Mouse (Mus musculus) ZHBTc4 (cell line): ENCODE data around the gene Rnf130.

Experiments used
- DNase-seq: peaks from one replicate; pipeline ENCODE4 v3.0.0-alpha.2; 2011; ENCODE audit warnings: low read depth, low spot score

Gene Rnf130

DNA sequence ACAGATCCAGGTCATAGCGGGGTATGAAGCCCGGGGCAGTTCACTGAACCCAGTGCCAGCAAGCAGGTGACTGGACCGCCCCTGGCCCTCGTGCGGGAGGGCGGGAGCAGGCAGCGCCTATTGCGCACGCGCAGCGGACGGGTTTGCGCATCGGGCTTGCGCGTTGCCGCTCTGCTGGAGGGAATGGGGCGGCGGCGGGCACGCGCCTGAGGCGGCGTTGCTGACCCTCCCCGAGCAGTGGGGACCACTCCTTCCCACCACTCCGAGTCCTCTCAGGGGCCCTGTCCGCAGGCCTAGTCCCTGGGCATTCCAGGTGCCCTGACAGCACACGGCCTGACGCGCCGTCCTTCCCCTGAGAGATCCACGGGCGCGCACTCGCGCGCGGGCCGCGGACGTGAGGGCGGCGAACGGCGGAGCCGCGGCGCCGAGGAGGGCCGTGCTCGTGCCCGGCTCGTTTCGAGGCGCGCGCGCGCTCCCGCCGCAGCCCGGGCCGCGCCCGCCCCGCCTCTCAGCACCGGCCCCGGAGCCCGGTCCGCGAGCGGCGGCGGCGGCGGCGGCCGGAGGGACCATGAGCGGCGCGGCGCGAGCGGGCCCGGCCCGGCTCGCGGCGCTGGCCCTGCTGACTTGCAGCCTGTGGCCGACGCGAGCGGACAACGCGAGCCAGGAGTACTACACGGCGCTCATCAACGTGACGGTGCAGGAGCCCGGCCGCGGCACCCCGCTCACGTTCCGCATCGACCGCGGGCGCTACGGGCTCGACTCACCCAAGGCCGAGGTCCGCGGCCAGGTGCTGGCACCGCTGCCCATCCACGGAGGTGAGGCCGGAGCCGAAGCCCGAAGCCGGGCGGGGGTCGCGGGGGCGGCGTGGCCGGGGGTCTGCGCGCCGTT lies at the start of gene Rnf130:
Rnf130 (plus strand) TSS at position 514 of the 888 bp plus-strand sequence.
- DNase-seq, result peak; percentile 95

DNA sequence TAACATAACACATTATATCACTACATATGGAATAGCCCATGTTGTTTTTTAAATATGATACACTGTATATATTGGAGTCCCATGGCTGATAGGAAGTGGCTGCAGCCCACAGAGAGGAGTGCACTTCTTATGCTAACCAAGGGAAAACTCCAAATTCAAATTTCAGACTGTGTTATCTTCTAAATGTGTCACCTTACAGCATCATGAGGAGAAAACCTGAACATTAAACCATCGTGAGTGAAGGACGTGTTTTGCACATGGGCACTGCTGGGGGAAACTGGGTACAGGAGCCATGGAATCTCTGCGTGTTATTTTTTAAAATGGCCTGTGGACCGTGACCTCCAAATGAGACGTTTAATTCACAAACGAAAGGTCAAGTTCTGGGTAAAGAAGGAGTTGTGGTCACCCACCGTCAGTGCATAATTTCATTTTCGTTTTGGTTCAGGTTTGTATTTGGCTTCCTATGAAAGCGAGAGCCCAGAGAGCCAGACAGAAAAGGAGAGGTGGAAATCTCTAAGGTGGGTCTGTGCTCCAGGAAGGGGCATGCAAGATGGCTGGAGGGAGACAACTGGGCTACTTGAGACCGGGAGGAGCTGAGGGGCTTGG lies 47.1 kb upstream of the Rnf130 start:
- no peak for DNase-seq

DNA sequence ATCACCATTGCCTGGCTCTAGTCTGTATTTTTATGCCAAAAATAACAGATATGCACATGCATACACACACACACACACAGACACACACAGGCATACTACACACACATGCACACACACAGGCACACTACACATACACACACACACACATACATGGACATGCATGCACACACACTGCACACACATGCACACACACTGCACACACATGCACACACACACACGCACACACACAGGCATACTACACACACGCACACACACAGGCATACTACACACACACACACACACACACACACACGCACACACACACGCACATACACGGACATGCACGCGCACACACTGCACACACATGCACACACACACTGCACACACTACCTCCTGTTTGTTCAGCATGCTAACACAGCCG lies 46.2 kb upstream of the Rnf130 start:
- no peak for DNase-seq

DNA sequence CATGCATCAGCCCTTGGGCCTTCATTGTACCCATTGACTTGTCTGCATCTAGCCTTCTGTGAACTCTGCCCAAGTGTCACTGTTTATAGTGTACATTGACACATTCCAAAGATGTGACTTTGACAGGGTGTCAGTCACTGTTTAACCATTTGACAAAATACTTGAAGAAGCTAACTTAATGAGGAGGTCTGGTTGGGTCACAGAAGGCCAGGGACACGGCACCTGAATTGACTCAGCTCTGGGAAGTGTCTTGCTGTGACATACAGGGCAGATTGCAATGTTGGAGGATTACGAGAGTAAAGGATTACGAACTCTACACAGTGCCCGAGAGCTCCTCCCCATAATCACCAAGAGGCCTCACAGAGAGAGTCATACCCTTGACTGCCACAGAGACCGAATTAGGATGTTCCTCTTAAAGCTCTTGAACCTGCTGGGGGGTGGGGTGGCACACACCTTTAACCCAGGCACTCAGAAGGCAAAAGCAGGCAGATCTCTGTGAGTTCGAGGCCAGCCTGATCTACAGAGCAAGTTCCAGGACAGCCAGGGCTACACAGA lies 44.4 kb upstream of the Rnf130 start:
- DNase-seq, result no peak

DNA sequence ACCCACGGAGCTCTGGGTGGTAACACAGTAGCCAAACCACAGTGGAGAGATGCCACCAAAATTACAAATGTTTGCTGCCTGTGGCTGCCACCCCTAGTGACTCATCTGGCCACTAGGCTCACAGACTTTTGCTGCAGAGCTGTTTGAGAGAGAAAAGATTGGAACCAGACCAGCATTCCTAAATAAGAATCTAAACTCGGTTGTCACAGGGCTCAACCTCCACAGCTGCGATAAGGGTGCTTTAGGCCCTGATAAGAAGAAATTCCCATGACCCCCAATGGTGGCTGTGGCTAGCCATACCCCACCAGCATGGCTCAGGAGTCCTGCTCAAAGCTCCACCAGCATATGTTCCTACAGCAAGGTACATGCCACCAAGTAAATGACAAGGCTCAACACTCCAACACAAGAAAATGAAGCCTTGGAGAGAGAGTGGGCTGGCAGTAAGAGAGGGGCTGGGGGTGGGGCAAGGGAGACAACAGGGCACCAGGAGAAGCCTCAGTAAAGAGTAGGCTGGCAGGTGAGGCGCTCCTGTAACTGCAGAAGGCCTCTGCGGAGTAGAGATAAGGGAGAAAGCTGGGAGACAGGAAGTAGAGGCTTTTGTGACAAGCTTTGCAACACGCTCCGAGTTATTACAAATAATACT lies 43.7 kb upstream of the Rnf130 start:
- no peak for DNase-seq

DNA sequence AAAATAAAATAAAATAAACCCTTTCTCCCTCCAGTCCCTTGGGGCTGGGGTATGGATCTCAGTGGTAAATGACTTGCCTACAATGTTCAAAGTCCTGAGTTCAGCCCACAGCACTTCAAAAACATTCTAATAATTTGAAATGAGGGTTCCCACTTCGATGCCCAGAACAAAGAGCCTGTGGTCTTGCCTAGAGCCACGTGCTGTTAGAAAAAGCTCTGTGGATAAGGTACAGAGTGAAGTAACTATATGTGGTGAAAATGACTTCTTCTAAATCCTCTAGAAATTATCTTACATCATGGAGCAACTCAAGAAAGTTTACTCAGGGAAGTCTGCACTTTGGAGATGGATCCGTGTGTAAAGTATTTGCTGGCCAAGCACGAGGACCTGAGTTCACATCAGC lies 43.1 kb upstream of the Rnf130 start:
- no peak for DNase-seq

DNA sequence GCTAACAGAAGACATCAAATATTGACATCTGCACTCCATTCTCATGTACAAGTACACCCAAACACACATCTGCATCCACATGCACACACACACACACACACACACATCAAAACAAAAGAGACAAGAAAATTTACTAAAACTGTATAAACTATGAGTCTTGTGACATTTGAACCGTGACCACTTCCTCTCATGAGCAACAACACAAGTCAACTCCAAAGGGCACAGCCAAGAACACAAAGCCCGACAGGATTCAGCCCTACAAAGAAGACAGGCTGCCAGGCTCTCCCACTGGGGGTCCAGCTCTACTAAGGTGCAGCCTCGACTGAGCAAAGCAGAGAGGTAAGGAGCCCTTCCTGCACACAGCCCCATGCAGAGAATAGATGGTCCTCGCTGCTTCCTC lies 42.3 kb upstream of the Rnf130 start:
- no peak for DNase-seq

DNA sequence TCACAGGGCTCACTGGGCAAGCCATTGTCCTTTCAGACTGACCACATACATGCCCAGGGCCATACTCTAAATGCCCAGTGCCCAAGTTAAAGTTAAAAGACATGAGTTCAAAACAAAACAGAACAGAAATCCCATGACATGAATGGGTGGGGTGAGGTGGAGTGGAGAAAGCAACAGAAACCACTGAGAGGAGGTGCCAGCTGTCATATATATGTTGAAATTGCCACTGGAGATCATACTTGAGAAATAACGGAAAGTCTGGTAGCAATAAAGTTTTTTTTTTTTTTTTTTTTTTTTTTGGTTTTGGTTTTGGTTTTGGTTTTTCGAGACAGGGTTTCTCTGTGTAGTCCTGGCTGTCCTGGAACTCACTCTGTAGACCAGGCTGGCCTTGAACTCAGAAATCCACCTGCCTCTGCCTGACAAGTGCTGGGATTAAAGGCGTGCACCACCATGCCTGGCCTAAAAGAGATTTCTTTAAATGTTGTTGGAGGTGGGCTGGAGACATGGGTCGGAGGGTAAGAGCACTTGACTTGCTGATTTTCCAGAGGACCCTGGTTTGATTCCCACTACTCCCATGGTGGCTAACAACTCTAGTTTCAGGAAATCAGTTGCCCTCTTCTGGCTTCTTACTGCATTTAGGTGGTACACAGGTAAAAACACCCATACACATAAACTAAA lies 41.1 kb upstream of the Rnf130 start:
- DNase-seq, result no peak

DNA sequence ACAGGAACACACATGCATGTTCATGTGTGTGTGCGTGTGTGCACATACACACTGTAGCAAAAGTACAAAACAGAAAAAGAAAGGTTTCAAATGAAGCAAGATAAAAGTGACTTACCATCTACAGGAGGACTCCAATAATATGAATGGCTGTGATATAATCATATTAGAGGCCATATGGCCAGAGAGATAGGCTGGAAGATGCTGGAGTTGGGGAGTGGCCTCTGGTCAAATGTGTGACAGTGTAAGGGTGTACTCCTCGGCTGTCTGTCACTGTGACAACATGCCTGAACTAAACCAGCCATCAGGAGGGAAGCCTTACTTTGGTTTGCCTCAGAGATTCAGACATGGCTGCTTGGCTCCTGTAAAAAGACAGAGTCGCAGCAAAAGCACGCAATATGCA lies 40.1 kb upstream of the Rnf130 start:
- no peak for DNase-seq

DNA sequence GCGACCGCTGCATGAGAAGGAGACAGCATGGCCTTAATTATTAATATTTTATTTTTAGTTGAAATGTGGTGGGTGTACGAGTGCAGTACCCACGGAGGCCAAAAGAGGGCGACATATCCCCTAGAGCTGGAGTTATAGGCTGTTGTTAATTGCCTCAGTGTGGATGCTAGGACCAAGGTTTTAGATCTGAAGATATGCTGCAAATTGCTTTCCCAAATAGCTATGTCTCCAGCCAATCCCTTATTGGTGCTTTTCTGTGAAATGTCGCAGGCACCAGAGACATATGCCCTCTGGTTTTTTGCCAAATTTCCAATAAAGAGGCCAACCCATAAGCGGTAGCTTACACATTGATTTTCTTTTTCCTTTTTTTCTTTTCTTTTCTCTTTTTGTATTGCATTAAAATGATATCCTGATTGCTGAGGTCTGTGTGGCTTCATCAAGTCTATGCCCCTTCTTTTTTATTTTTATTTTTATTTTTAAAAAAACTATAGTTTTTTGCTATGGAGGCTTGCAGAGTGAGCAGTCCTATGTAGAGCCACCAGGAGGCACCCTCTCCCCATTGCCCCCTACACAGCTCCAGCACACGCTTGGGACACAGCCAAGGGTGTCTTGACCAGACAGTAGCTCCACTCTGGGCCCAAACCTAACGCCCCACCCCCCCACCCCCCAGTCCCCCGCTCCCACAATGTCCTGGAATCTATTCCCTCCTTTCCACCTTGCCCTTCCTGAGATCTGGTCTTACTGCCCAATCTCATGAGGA lies 38.7 kb upstream of the Rnf130 start:
- DNase-seq, result peak; percentile 77

DNA sequence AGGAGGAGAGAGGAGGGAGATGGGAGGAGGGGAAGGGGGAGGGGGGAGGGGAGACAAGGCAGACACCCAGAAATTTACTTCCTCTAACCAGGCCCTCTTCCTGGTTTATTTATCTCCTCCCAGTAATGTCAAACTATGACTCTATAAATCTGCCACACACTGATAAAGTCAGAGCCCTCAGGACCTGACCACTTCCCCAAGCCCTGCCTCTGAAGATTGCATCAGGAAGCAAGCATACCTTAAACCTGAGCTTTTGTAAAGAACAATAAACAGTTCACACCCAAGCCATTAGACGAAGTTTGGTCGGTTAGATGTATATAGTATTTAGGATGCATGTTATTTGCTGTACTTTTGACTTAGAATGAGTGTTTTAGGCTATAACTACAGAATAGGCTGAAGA lies 30.6 kb upstream of the Rnf130 start:
- no peak for DNase-seq

DNA sequence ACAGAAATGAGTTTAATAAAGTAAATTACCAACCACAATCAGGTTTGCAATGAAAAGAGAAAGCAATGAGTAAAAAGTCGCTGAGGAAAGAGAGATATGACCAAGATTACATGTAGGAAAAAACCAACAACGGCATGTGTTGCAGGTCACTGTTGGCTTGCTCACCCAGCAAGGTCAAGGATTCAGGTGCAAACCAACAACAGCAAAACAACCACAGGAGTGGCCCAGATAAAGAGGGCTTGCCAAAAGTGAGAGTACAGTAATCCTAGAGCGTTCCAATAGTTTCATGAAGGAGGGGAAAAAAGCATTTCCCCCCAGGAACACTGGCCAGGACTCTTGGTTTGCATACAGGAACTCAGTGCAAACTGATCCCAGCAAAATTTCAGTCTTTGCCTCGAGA lies 28.7 kb upstream of the Rnf130 start:
- no peak for DNase-seq

DNA sequence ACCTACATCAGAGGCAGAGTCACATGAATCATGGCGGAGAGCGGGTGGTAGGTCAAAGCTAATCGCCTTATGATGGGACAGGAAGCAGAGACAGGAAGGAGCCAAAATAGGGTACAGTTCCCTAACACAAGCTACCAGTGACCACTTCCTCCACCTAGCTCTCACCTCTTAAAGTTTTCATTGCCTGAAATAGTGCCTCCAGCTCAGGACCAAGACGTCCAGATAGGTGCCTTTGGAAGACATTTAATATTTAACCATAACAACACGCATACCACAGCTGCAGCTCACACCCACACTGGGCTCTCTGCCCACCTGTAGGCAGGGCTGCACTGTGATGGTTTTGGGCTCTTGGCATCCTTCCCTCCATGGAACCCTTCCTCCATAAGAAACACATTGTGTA lies 27.8 kb upstream of the Rnf130 start:
- DNase-seq, result no peak

DNA sequence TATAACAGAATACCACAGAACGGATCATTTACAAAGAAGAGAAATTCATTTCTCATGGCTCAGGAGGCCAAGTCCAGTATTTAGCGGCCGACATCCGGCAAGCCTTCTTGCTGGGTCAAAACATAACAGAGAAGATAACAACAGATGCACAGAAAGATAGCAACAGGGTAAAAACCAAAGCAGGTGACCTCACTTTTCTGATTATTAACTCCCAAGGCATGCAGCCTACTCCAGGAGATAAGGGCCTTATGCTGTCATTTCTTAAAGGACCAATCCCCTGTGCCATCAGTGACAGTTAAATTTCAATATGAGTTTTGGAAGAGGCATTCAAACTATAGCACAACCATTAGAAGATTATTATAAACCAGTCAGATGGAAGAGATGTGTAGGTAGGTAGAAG lies 22.3 kb upstream of the Rnf130 start:
- no peak for DNase-seq

DNA sequence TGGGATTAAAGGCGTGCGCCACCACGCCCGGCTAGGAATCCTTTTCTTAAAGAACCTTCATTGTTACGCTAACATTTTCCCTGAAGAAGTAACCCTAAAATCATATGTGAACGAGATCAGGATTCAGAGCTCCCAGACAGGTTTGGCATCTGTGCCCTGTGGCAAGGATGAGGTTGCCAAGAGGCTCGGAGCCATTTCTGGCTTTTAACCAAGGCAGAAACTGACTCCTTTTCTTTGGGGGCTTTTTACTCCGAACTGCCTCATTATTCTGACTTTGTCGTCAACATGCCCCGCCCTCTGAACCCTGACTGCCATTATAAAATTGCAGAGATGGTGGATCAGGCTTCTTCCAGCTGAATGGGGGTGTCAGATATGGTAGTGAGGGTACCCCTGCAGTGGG lies 17.4 kb upstream of the Rnf130 start:
- peak; percentile 42 for DNase-seq

DNA sequence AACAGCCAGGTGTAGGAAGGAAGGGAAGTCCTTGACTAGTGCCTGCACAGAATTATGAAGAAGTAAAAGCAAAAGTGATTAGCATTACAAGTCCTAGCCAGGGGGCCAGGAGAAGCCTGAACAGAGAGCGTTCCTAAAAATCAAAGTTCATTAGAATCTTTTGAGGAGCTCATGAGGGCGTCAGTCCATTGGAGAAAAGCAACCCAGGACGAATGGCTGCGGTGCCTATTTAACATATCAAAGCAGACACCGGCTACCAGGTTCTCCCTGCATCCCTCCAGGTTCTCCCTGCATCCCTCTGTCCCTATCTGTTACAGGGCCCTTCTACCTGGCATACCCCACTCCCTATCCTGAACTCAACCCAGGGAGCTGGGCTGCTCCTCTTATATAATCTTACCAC lies 16.9 kb upstream of the Rnf130 start:
- DNase-seq, result peak; percentile 66

DNA sequence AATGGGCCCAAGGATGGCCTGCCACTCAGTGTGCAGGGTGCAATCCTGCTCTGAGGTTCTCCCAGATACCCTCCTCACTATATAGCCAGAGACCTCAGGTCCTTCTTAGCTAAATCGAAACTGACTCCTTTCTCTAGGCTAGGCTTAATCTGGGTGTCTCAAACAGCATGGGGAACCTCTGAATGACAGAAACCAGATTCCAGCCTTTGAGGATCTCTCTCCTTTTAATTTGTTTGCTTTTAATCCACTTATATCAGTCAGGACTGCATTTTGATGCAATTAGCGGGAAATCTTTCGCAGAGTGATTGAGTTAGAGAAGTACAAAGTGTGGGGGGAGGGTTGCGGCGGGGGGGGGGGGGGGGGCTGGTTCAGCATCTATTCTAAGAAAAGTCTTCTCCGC lies 12.1 kb upstream of the Rnf130 start:
- no peak for DNase-seq

DNA sequence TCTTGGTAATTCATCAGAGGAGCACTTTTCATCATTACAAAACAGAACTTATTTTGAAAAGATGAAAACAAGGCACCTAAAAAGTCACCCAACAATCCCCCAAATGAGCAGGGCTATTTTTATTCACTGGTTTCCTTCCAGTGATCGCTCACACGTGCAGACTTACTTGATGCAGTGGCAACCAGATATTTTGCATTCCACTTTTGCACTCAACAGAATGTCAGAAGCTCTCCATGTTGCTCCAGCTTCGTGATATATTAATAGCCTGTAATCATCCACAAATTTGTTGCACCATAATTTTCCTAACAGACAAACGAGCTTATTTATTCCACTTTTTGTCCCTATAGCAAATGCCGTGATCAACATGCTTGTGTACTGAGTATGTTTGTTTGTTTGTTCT lies 8.6 kb upstream of the Rnf130 start:
- no peak for DNase-seq

DNA sequence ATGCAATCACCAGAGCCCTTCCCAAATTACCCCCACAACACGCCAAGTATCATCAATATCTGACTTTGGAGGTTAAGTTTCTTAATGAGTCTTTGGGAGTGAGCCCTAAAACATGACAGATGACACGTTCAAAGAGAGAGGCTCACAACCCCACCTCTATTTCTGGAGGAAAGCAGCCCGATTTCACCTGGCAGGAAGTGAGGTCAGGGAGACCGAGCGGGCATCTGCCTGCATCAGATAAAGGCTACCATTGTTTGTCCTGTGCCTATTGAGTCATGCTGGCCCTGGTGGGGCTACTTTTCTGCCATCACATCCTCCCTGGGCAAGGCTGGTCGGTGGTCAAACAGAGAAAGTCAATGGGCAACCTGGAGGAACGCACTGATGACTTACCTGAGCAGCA lies 7.6 kb upstream of the Rnf130 start:
- DNase-seq, result no peak

DNA sequence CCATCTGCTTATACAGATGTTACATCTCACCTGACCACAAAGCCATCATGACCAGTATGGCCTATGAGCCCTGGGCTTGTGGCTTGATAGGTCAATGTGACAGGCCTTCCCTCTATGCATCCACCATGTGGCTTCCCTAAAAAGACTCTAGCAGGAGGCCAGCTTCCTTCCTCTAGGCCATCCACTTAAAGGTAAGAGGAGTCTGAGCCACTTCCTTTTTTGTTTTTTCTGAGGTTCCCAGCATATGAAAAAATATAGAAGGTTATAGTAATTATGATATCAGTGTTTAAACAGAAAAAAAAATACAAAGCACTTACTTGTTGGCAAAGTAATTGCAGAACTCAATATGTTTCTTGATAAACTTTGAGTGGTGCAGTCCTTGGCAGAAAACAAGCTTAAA lies 6.3 kb upstream of the Rnf130 start:
- no peak for DNase-seq

DNA sequence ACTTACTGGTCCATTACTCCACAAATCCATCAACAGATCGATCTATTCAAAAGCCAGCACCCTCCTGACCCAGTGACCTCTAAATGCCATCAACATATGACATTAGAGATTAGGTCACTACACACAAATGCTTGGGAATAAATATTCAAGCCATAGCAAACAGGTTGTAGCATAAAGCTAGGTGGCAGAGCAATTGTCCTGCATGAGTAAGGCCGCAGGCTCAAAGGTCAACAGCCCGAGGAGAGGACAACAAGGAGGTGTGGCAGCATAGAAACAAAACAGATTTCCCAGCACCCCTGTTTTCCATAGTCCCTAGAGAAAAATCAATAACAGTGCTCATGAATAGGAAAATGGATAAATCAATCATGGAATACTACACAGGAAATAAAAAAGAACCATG lies 3.1 kb upstream of the Rnf130 start:
- DNase-seq, result no peak
